Mouse (Mus musculus) intestine, embryonic 14.5 days (tissue): Measurements from ENCODE around the gene Atp1a3. TPM values are rescaled to one million over a fixed set of nuclear protein-coding genes. Genes with fewer than 3 reads are reported as not detected.

ENCODE experiments used
- ATAC-seq: fragments of 200-750 bp; cut with Nextera tagmentation; replicated peaks from 2 replicates; pipeline ENCODE4 v1.8.0; 2017; ENCODE audit warnings: low read depth, moderate number of reproducible peaks, moderate TSS enrichment, moderate library complexity; ENCODE audit not compliant: low FRiP score, low TSS enrichment
- DNase-seq: peaks from one replicate; pipeline ENCODE4 v3.0.0-alpha.2; 2018; ENCODE audit warnings: low spot score
- H3K27ac ChIP-seq: fragments of 300-500 bp; sonication (generic); 2 replicates; pipeline ENCODE4 v1.5.1; 2014; ENCODE audit warnings: low read depth, mild to moderate bottlenecking, control low read depth
- H3K27me3 ChIP-seq: fragments of 300-500 bp; sonication (generic); replicated peaks from 2 replicates; pipeline ENCODE4 v1.6.1; 2014; ENCODE audit warnings: low read length, control low read depth; ENCODE audit not compliant: control insufficient read depth, insufficient read depth
- H3K36me3 ChIP-seq: fragments of 300-500 bp; sonication (generic); 2 replicates; pipeline ENCODE4 v1.6.1; 2014; ENCODE audit warnings: low read length, control low read depth; ENCODE audit not compliant: control insufficient read depth, insufficient read depth
- H3K4me1 ChIP-seq: fragments of 300-500 bp; sonication (generic); replicated peaks from 2 replicates; pipeline ENCODE4 v1.6.1; 2014; ENCODE audit warnings: low read length, control low read depth, mixed read lengths; ENCODE audit not compliant: control insufficient read depth, insufficient read depth
- H3K4me2 ChIP-seq: fragments of 300-500 bp; sonication (generic); 2 replicates; pipeline ENCODE4 v1.6.1; 2014; ENCODE audit warnings: low read length
- H3K4me3 ChIP-seq: fragments of 300-500 bp; sonication (generic); 2 replicates; pipeline ENCODE4 v1.5.1; 2014; ENCODE audit warnings: low read depth, low read length, control low read depth, mixed read lengths
- H3K9ac ChIP-seq: fragments of 300-500 bp; sonication (generic); 2 replicates; pipeline ENCODE4 v1.6.1; 2014; ENCODE audit warnings: mild to moderate bottlenecking, low read length
- H3K9me3 ChIP-seq: fragments of 300-500 bp; sonication (generic); 2 replicates; pipeline ENCODE4 v1.6.1; 2016; ENCODE audit warnings: low read length, control low read depth; ENCODE audit not compliant: control insufficient read depth
- WGBS: fragments of 180-500 bp; shearing (Covaris S2); extraction: QIAGEN DNeasy Blood & Tissue Kit; methylation state at CpG from one replicate; pipeline ENCODE4 v1.1.7; 2014; 5-methylcytosine and 5-hydroxymethylcytosine counted together
- polyA plus RNA-seq: library from polyadenylated mRNA; unstranded; fragments of >200 nt; fragmentation: Nextera tagmentation; extraction: Ambion mirVana; gene quantifications from 2 replicates; pipeline ENCODE4 v1.2.1, GENCODE M21; 2014

Gene Atp1a3
- polyA plus RNA-seq, 1 experiment from 2014 or later, result 4.1 TPM

DNA sequence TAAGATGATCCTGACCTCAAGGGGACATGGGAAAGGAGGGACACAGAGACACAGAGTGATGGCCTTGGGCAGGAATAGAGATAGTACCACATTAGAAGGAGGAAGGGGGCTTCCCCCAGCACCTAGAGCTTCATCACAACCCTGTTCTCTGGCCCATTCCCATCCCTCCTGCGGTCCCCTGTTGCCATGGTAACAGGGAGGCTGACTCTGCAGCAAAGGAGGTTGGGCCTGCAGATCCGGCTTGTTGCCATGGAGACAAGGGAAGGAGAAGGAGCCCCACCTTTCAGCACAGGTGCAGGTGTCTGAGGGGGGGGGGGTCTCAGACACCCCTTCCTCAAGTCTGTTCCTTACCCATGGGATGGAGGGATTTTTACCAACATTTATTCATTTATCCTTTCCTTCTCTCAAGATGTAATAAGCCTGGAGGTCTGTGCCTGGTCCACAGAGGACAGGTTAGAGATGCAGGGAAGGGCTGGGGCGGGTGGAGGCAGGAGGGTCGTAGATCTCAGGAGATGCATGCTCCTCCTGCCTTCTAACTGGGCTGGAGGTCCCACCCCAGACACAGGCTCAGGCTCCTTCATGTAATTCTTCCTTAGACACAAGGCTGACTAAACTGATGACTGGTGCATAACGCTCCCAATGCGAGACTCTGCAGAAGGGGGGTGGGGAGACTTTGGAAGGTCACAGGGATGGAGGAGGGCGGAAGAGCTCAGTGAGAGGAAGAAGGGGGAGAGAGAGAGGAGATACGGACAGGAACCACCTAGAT lies 2.0 kb upstream of the Atp1a3 start:
- Histone ChIP-seq H3K4me3 (no peak overlapping the region), H3K9me3 (no peaks in the 10 kb centered on the region), H3K27ac (no peak overlapping the region), H3K9ac (no peak overlapping the region), H3K4me2 (no peak overlapping the region), H3K4me1 (peaks cover 7% of the 10 kb centered on the region; the same call in 1 of the 2 replicates), H3K27me3 (peaks cover 85% of the 10 kb centered on the region), H3K36me3 (0 out of 2 replicates have a peak, but pooled peaks cover 5% of the 10 kb centered on the region)
- DNase-seq, result no peak
- WGBS, result 29% methylated on average over 8 of the region's 8 CpGs
- ATAC-seq, result no peak

DNA sequence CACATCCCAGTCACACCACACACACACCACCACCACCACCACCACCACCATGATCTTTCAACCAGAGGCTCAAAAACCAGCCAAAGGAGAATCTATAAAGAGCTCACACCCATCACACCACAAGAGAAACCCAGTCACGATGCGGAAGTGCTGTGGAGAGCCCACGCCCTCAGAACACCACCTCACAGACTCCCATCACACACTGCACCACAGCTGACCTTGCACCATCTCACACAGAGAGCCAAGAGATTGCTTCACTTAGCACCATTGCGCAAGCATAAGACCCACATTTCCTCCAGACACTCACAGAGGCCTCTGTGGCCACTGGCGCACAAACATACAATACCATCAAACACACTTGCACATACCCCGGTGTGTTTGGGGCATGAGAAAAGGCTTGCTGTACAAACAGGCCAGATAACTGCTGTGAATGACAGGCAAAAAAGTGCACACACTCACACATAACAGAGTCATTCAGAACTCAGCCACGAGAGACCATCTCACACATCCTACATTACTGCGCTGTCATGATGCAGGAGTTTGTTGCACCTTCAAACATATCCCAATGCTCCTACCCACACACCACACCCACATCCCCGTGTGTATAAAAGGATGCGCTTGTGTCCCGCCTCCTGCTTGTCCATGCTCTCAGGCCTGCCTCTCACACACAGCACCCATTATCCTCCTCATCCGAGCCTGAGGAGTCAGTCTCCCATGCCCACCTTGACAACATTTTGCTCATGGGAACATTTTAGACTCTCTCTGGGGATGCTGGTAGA lies 1.0 kb upstream of the Atp1a3 start:
- 75% methylated on average over 12 of the region's 12 CpGs for WGBS
- H3K9ac ChIP-seq, result no peak overlapping the region
- H3K4me3 ChIP-seq, result no peak overlapping the region
- H3K27me3 ChIP-seq, result peaks cover 77% of the 10 kb centered on the region
- no peak for DNase-seq
- ATAC-seq, result no peak
- no peak overlapping the region for H3K4me2 ChIP-seq
- H3K27ac ChIP-seq, result no peak overlapping the region
- H3K36me3 ChIP-seq, result 0 out of 2 replicates have a peak, but pooled peaks cover 4% of the 10 kb centered on the region
- peaks cover 7% of the 10 kb centered on the region; the same call in 1 of the 2 replicates for H3K4me1 ChIP-seq
- H3K9me3 ChIP-seq, result no peaks in the 10 kb centered on the region

DNA sequence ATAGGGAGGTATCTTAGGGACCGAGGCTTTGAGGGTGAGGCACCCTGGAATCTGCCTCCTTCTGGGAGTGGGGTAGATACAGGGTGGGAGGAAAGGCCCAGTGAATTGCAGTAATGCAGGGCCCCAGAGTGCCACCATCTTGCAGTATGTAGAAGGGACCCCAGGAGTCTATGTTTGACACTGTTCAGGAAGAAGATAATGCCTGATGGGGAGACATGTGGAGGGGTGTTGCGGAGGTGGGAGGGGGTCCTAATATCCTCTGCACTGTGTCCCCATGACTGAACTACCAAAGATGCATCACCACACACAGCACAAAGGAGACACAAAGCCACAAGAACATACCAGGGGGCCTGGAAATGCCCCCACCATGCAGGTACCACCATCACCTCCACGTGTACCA lies 413 bp upstream of the Atp1a3 start:
- WGBS, result 71% methylated on average over 3 of the region's 3 CpGs
- Histone ChIP-seq H3K36me3 (no peaks in the 10 kb centered on the region), H3K4me1 (peaks cover 7% of the 10 kb centered on the region; the same call in 1 of the 2 replicates), H3K4me2 (peak overlapping the region; percentile 64), H3K27ac (no peak overlapping the region), H3K4me3 (no peak overlapping the region; the same call in 1 of the 2 replicates), H3K27me3 (peaks cover 71% of the 10 kb centered on the region), H3K9me3 (no peaks in the 10 kb centered on the region), H3K9ac (no peak overlapping the region)
- DNase-seq (no peak), ATAC-seq (0 out of 2 replicates have a peak, but pooled peaks have one; percentile 4)

DNA sequence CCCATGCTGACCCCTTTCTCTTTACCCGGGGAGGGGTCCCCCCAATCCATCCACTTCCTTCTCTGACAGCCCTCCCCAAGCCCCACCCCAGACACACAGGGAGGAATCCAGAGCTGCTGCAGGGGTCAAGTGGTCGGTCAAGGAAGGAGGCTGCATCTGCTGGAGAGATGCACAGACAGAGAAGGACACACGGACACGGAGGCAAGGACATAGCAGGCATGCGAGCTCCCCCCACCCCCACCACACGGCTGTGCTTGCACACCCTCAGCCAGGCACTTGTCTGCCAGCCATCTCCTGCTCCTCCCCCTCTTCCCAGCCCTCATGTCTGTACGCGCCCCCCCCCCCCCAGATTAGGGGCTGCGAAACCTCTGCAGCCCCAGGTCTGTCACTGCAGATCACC lies 952 bp downstream of the Atp1a3 start:
- H3K4me3 ChIP-seq, result no peak overlapping the region
- H3K4me1 ChIP-seq, result peaks cover 7% of the 10 kb centered on the region; the same call in 1 of the 2 replicates
- H3K4me2 ChIP-seq, result no peak overlapping the region
- ATAC-seq, result no peak
- H3K27me3 ChIP-seq, result peaks cover 57% of the 10 kb centered on the region
- no peak for DNase-seq
- H3K36me3 ChIP-seq, result no peaks in the 10 kb centered on the region
- 43% methylated on average over 6 of the region's 9 CpGs for WGBS
- H3K9ac ChIP-seq, result no peak overlapping the region
- H3K9me3 ChIP-seq, result no peaks in the 10 kb centered on the region
- no peak overlapping the region for H3K27ac ChIP-seq

DNA sequence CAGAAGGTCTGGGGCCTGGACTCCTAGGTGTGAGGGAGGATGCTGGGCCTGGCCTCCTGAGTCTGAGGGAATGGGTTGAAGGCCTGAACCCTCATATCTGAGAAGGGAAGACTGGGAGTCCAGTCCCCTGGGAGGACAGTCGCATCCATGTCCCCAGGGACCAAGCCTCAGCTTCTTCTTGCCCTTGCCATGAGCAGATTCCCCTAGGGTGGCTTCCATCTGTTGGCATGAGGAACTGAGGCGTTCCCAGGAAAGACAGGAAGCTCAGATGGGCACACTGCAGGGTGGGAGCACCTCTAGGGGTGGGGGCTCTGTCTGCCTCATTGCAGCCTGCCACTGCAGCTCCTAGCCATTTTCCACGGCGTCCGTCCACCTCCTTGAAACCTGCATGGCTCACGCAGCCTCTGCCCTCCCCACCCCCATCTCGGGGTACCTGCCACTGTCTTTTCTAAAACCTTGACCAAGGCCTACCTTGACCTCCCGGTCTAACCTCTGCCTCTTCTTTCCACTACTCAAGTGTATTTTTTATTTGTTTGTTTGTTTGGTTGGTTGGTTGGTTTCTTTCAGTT lies 1.9 kb downstream of the Atp1a3 start:
- H3K27me3 ChIP-seq, result peaks cover 48% of the 10 kb centered on the region
- DNase-seq, result no peak
- WGBS, result 82% methylated on average over 8 of the region's 8 CpGs
- H3K9ac ChIP-seq, result no peak overlapping the region
- H3K36me3 ChIP-seq, result no peaks in the 10 kb centered on the region
- ATAC-seq, result no peak
- H3K4me2 ChIP-seq, result no peak overlapping the region
- H3K4me1 ChIP-seq, result peaks cover 7% of the 10 kb centered on the region; the same call in 1 of the 2 replicates
- no peaks in the 10 kb centered on the region for H3K9me3 ChIP-seq
- no peak overlapping the region for H3K27ac ChIP-seq
- no peak overlapping the region for H3K4me3 ChIP-seq

DNA sequence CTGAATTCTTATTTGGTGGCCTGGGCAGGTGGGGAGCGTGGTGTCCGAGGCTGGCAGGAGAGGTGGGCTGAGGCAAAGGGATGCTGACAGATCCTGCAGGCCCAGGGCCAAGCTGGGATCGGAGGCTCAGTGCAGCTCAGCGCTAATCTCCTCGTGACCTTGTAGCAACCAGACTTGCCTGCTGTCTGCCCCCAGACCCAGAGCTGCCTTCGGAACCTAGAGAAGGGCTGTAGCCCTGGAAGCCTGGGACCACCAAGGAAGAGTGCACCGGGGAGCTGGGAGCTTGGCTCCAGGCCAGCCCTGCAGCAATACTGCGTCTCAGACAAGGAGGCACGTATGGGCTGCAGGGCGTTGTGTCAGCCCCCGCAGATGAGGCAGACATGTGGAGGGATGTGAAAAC lies 2.5 kb downstream of the Atp1a3 start:
- no peak overlapping the region for H3K27ac ChIP-seq
- WGBS, result 22% methylated on average over 11 of the region's 11 CpGs
- H3K9me3 ChIP-seq, result no peaks in the 10 kb centered on the region
- H3K4me3 ChIP-seq, result no peak overlapping the region
- peaks cover 42% of the 10 kb centered on the region for H3K27me3 ChIP-seq
- peaks cover 7% of the 10 kb centered on the region; the same call in 1 of the 2 replicates for H3K4me1 ChIP-seq
- H3K36me3 ChIP-seq, result no peaks in the 10 kb centered on the region
- DNase-seq (no peak), ATAC-seq (no peak)
- H3K9ac ChIP-seq, result no peak overlapping the region
- H3K4me2 ChIP-seq, result no peak overlapping the region

DNA sequence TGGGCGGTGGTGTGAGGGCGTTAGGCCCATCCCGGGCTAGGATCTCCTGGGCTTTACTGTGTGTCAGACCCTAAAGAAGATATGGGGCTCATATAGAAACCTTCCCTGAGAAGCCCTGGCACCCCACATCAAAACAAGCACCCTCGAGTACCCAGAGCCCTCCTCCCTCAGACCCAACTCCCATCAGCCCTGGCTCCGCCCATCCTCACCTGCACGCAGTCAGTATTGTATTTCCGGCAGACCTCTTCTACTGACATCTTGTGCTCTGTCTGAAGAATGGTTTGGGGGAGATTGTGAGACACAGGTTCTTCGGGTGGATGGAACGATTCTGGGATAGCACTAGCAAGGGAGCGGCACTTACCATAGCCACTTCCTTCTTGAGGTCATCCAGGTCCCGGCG lies 5.0 kb downstream of the Atp1a3 start:
- ATAC-seq (no peak), DNase-seq (no peak)
- Histone ChIP-seq H3K4me1 (peaks cover 4% of the 10 kb centered on the region; the same call in 1 of the 2 replicates), H3K27ac (no peak overlapping the region), H3K4me2 (no peak overlapping the region), H3K36me3 (no peaks in the 10 kb centered on the region), H3K9me3 (no peaks in the 10 kb centered on the region), H3K4me3 (no peak overlapping the region), H3K9ac (no peak overlapping the region), H3K27me3 (peaks cover 16% of the 10 kb centered on the region)
- 66% methylated on average over 11 of the region's 12 CpGs for WGBS

DNA sequence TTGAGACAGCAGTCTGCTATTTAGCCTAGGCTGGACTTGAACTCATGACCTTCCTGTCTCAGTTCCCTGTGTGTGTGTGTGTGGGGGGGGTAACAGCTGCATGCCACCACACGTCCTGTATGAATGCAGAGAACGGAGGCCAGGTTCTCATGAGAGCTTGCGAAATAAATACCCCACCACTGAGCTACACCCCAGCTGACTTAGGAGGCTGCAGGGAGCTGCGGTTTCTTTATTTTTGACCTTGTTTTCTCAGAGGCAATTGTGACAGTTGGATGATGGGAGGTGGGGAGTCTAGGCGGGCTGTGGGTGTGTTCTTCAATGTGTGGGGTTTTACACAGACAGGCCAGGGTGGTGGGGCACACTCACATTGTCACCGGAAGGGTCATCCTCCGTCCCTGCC lies 5.5 kb downstream of the Atp1a3 start:
- Histone ChIP-seq H3K9ac (no peak overlapping the region), H3K27ac (no peak overlapping the region), H3K4me1 (peaks cover 1% of the 10 kb centered on the region; the same call in 1 of the 2 replicates), H3K9me3 (no peaks in the 10 kb centered on the region), H3K4me3 (no peak overlapping the region), H3K4me2 (no peak overlapping the region), H3K36me3 (no peaks in the 10 kb centered on the region), H3K27me3 (peaks cover 11% of the 10 kb centered on the region)
- ATAC-seq, result no peak
- 74% methylated on average over 7 of the region's 7 CpGs for WGBS
- no peak for DNase-seq
